Mouse (Mus musculus) brain, embryonic 18.5 days (tissue): ENCODE data around the gene Gm45753.
"Not testable (repeated sequence)": the region's sequence is repeated elsewhere in the genome, so short reads cannot be mapped to it uniquely, and the experiment has no call there.

ENCODE experiments used
- DNase-seq: peaks from one replicate; pipeline ENCODE4 v3.0.0-alpha.2; 2012; ENCODE audit warnings: low read depth, low spot score

Gene Gm45753

GRCm38 (mm10) chr8:45308366-45308765 is at the start of gene Gm45753:
Gene Gm45753 (minus strand): TSS chr8:45308466.
- no peak for DNase-seq

- no peak for DNase-seq
Measured at GRCm38 (mm10) chr8:45355809-45356208, 47.5 kb upstream of the Gm45753 start.

- no peak for DNase-seq
Measured at GRCm38 (mm10) chr8:45345031-45345430, 36.8 kb upstream of the Gm45753 start.

GRCm38 (mm10) chr8:45344298-45344697 is 36.0 kb upstream of the Gm45753 start:
- no peak for DNase-seq

- no peak for DNase-seq
Measured at GRCm38 (mm10) chr8:45341630-45342628, 33.7 kb upstream of the Gm45753 start.

GRCm38 (mm10) chr8:45333493-45333892 is 25.2 kb upstream of the Gm45753 start:
- DNase-seq = no peak

GRCm38 (mm10) chr8:45332685-45333409 is 24.6 kb upstream of the Gm45753 start, which contains the start of gene Cyp4v3:
Gene Cyp4v3 (minus strand): TSS chr8:45333216.
- DNase-seq = no peak

- no peak for DNase-seq
Measured at GRCm38 (mm10) chr8:45330856-45331255, 22.6 kb upstream of the Gm45753 start.

GRCm38 (mm10) chr8:45329206-45329980 is 21.1 kb upstream of the Gm45753 start:
- no peak for DNase-seq

- not testable (repeated sequence) for DNase-seq
Measured at GRCm38 (mm10) chr8:45327076-45327475, 18.8 kb upstream of the Gm45753 start.

GRCm38 (mm10) chr8:45324151-45324550 is 15.9 kb upstream of the Gm45753 start:
- no peak for DNase-seq

- DNase-seq = no peak
Measured at GRCm38 (mm10) chr8:45321365-45321764, 13.1 kb upstream of the Gm45753 start.

- no peak for DNase-seq
Measured at GRCm38 (mm10) chr8:45320930-45321329, 12.7 kb upstream of the Gm45753 start.

GRCm38 (mm10) chr8:45310967-45311366 is 2.7 kb upstream of the Gm45753 start:
- DNase-seq = no peak

- DNase-seq = no peak
Measured at GRCm38 (mm10) chr8:45305479-45305878, 2.8 kb downstream of the Gm45753 start.

GRCm38 (mm10) chr8:45304354-45304753 is 3.9 kb downstream of the Gm45753 start:
- DNase-seq = no peak

- no peak for DNase-seq
Measured at GRCm38 (mm10) chr8:45302390-45302789, 5.9 kb downstream of the Gm45753 start.

- DNase-seq = no peak
Measured at GRCm38 (mm10) chr8:45295276-45295675, 13.0 kb downstream of the Gm45753 start.

GRCm38 (mm10) chr8:45294687-45295086 is 13.6 kb downstream of the Gm45753 start, which contains the start of gene Klkb1:
Gene Klkb1 (minus strand): TSS chr8:45294859.
- no peak for DNase-seq

- DNase-seq = no peak
Measured at GRCm38 (mm10) chr8:45291790-45292189, 16.5 kb downstream of the Gm45753 start.

- no peak for DNase-seq
Measured at GRCm38 (mm10) chr8:45281630-45282029, 26.6 kb downstream of the Gm45753 start.

GRCm38 (mm10) chr8:45277453-45277852 is 30.8 kb downstream of the Gm45753 start:
- no peak for DNase-seq
